ENCODE assay signal across 19 mouse cellular contexts in genomic region chr9:97957508-97957907, GRCm38 (mm10).
A peak's percentile ranks its signal among the peaks of the same experiment; 100 is the strongest.
DNase-seq lines count a peak whose midpoint lies in the region; ATAC-seq lines count a peak whose summit lies in the region.
"Had no signal": no experiment of that assay in that cellular context is flagged by ENCODE, and none has a peak within 500 bp of the region (broad histone marks: within the 10 kb centered on the region; RNA-seq: fewer than 3 reads in every experiment).

No protein-coding gene starts in this region.

- no peak overlapping the region for H3K4me3 ChIP-seq in intestine, embryonic 16.5 days (ENCODE audit: low read length)
- no peak overlapping the region for H3K4me3 ChIP-seq in neural tube, embryonic 15.5 days (replicated peaks)
- H3K4me3 ChIP-seq: embryonic facial prominence, embryonic 13.5 days; embryonic facial prominence, embryonic 15.5 days; erythroblast, embryonic 14.5 days; forebrain, embryonic 10.5 days; forebrain, embryonic 12.5 days had no signal

- H3K9me3 ChIP-seq in intestine, embryonic 16.5 days (ENCODE audit: control insufficient read depth, low read length): no peaks in the 10 kb centered on the region
- no peaks in the 10 kb centered on the region for H3K9me3 ChIP-seq in neural tube, embryonic 15.5 days (replicated peaks)
- H3K9me3 ChIP-seq: embryonic facial prominence, embryonic 13.5 days; embryonic facial prominence, embryonic 15.5 days; forebrain, embryonic 10.5 days; forebrain, embryonic 12.5 days had no signal

- H3K4me2 ChIP-seq in intestine, embryonic 16.5 days (ENCODE audit: low read depth, low read length): no peak overlapping the region
- no peak overlapping the region for H3K4me2 ChIP-seq in neural tube, embryonic 15.5 days
- H3K4me2 ChIP-seq: embryonic facial prominence, embryonic 13.5 days; embryonic facial prominence, embryonic 15.5 days; forebrain, embryonic 12.5 days had no signal

- H3K9ac ChIP-seq in intestine, embryonic 16.5 days (ENCODE audit: low read depth, low read length): no peak overlapping the region
- H3K9ac ChIP-seq in neural tube, embryonic 15.5 days (replicated peaks): no peak overlapping the region
- H3K9ac ChIP-seq: embryonic facial prominence, embryonic 13.5 days; embryonic facial prominence, embryonic 15.5 days; forebrain, embryonic 12.5 days had no signal

- 62% methylated on average over 8 of the region's 8 CpGs for WGBS in intestine, embryonic 16.5 days
- 84% methylated on average over 8 of the region's 8 CpGs for WGBS in neural tube, embryonic 15.5 days

- no peaks in the 10 kb centered on the region for H3K27me3 ChIP-seq in intestine, embryonic 16.5 days (replicated peaks; ENCODE audit: control insufficient read depth, insufficient read depth, low read length)
- no peaks in the 10 kb centered on the region for H3K27me3 ChIP-seq in neural tube, embryonic 15.5 days (replicated peaks)
- H3K27me3 ChIP-seq: embryonic facial prominence, embryonic 13.5 days; embryonic facial prominence, embryonic 15.5 days; forebrain, embryonic 12.5 days had no signal

- no peak overlapping the region for H3K27ac ChIP-seq in intestine, embryonic 16.5 days (ENCODE audit: low read length)
- H3K27ac ChIP-seq in neural tube, embryonic 15.5 days (replicated peaks): no peak overlapping the region
- H3K27ac ChIP-seq: embryonic facial prominence, embryonic 15.5 days; forebrain, embryonic 10.5 days; forebrain, embryonic 12.5 days had no signal

- DNase-seq in lung, postnatal 36 days: peak; percentile 4
- DNase-seq in lung, postnatal 10 days: no peak
- DNase-seq in kidney, postnatal 36 days: no peak
- DNase-seq: adrenal gland, adult 2 months; adrenal gland, postnatal 25 days; cerebellum, adult 11 months; cerebellum, adult 18-20 months; cerebellum, adult 8-10 months; cerebellum, adult 9-11 months; cerebellum, postnatal 14 days; cerebellum, postnatal 36 days; embryo, embryonic 11 days had no signal

- no peaks in the 10 kb centered on the region for H3K4me1 ChIP-seq in intestine, embryonic 16.5 days (ENCODE audit: control insufficient read depth, insufficient read depth, low read length)
- H3K4me1 ChIP-seq in neural tube, embryonic 15.5 days: peaks cover 8% of the 10 kb centered on the region; the same call in 1 of the 2 replicates
- H3K4me1 ChIP-seq: forebrain, embryonic 10.5 days; forebrain, embryonic 12.5 days had no signal

- peak; percentile 68 for ATAC-seq in intestine, embryonic 16.5 days
- ATAC-seq in neural tube, embryonic 15.5 days (ENCODE audit: low FRiP score): no peak

- no peaks in the 10 kb centered on the region for H3K36me3 ChIP-seq in intestine, embryonic 16.5 days (ENCODE audit: control insufficient read depth, insufficient read depth, low read length)
- no peaks in the 10 kb centered on the region for H3K36me3 ChIP-seq in neural tube, embryonic 15.5 days
- H3K36me3 ChIP-seq: embryonic facial prominence, embryonic 13.5 days; embryonic facial prominence, embryonic 15.5 days; forebrain, embryonic 10.5 days; forebrain, embryonic 12.5 days had no signal
